Mouse (Mus musculus) thymus, adult 2 months (tissue): ENCODE results near the gene Fam162a.

ENCODE experiments used
- CTCF ChIP-seq: fragments of 200-500 bp; IDR thresholded peaks from 2 replicates; pipeline ENCODE4 v1.5.1; 2012; ENCODE audit warnings: mild to moderate bottlenecking, control low read depth, low read length, moderate library complexity, borderline replicate concordance; ENCODE audit not compliant: control insufficient read depth, poor library complexity, insufficient read depth; ENCODE audit errors: extremely low read depth
- POLR2A ChIP-seq: fragments of 200-500 bp; IDR thresholded peaks from 2 replicates; pipeline ENCODE4 v1.6.1; 2012; ENCODE audit warnings: mild to moderate bottlenecking, low read length, control low read depth, moderate library complexity; ENCODE audit not compliant: control insufficient read depth, poor library complexity, insufficient read depth; ENCODE audit errors: extremely low read depth

- TF ChIP-seq CTCF (no peak), POLR2A (no peak)
Measured at GRCm38 (mm10) chr16:36016335-36016734, 55.1 kb downstream of the Fam162a start.
